Mouse (Mus musculus) ES-Bruce4 (cell line): ENCODE measurements at regions not wholly inside any gene's neighbourhood (a gene's known extent, or its start where the extent isn't known, plus 50 kb on each side); places are given as distances from the start of the nearest gene placed in this dataset.

Experiments
- H3K27ac ChIP-seq: 2 replicates; pipeline ENCODE4 v1.5.1; 2012; ENCODE audit warnings: low read length, inconsistent platforms; ENCODE audit not compliant: insufficient read depth
- H3K27me3 ChIP-seq: 2 replicates; pipeline ENCODE4 v1.6.1; 2012; ENCODE audit warnings: mild to moderate bottlenecking, low read length, inconsistent platforms; ENCODE audit not compliant: control insufficient read depth, poor library complexity, insufficient read depth, severe bottlenecking
- H3K36me3 ChIP-seq: 2 replicates; pipeline ENCODE4 v1.6.1; 2012; ENCODE audit warnings: inconsistent platforms, mild to moderate bottlenecking, low read length, moderate library complexity; ENCODE audit not compliant: control insufficient read depth, poor library complexity, insufficient read depth, severe bottlenecking
- H3K4me1 ChIP-seq: one replicate; pipeline ENCODE4 v1.8.1; 2011; ENCODE audit warnings: low read length; ENCODE audit not compliant: control insufficient read depth, insufficient read depth
- H3K4me3 ChIP-seq: 2 replicates; pipeline ENCODE4 v1.5.1; 2011; ENCODE audit warnings: low read depth, mild to moderate bottlenecking, low read length
- H3K9ac ChIP-seq: 2 replicates; pipeline ENCODE4 v1.6.1; 2012; ENCODE audit warnings: low read depth, mild to moderate bottlenecking, inconsistent platforms; ENCODE audit not compliant: poor library complexity, severe bottlenecking
- H3K9me3 ChIP-seq: replicated peaks from 2 replicates; pipeline ENCODE4 v1.6.1; 2012; ENCODE audit warnings: mild to moderate bottlenecking, low read length, inconsistent platforms; ENCODE audit not compliant: control insufficient read depth, poor library complexity, insufficient read depth, severe bottlenecking
- CTCF ChIP-seq: IDR thresholded peaks from one replicate; pipeline ENCODE4 v1.8.1; 2011; ENCODE audit warnings: low read depth, low read length
- EP300 ChIP-seq: IDR thresholded peaks from 2 replicates; pipeline ENCODE4 v1.6.1; 2011; ENCODE audit warnings: low read depth, low read length; ENCODE audit not compliant: insufficient read depth
- POLR2A ChIP-seq: IDR thresholded peaks from one replicate; pipeline ENCODE4 v1.8.1; 2011; ENCODE audit warnings: low read length; ENCODE audit not compliant: insufficient read depth

GRCm38 (mm10) chr15:61165050-61165449 lies 242.2 kb upstream of the A1bg start:
- no peaks in the 10 kb centered on the region for H3K27me3 ChIP-seq
- TF ChIP-seq EP300 (no peak), CTCF (no peak), POLR2A (no peak)
- H3K36me3 ChIP-seq, result no peaks in the 10 kb centered on the region
- no peak overlapping the region for H3K9ac ChIP-seq
- no peak overlapping the region for H3K27ac ChIP-seq
- H3K4me1 ChIP-seq, result no peaks in the 10 kb centered on the region
- no peak overlapping the region for H3K4me3 ChIP-seq
- H3K9me3 ChIP-seq, result no peaks in the 10 kb centered on the region

DNA sequence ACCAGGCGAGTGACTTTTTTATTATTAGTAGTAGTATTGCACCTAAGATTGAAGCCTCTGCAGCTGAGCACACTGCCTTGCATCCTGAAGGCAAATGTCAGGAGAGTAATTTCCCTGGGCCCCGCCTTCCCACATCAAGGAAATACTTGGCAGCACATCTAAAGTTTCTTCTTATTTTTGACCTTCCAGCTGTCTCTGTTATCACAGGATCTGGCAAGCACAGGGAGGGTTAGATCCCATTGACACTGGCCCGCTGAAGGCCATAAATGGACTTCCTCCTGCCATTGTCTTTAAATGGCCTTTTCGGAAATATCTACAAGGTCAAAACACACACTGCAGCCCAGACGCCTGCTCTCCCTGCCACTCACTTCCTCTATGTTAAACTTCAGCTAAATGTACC lies 238.6 kb upstream of the A1bg start:
- H3K27ac ChIP-seq, result no peak overlapping the region
- H3K36me3 ChIP-seq, result no peaks in the 10 kb centered on the region
- TF ChIP-seq CTCF (no peak), EP300 (no peak), POLR2A (no peak)
- no peak overlapping the region for H3K9ac ChIP-seq
- no peak overlapping the region for H3K4me3 ChIP-seq
- no peaks in the 10 kb centered on the region; the same call in 1 of the 2 replicates for H3K27me3 ChIP-seq
- peaks cover 2% of the 10 kb centered on the region for H3K4me1 ChIP-seq
- no peaks in the 10 kb centered on the region for H3K9me3 ChIP-seq

- no peaks in the 10 kb centered on the region for H3K36me3 ChIP-seq
- no peak overlapping the region for H3K4me3 ChIP-seq
- H3K9ac ChIP-seq, result no peak overlapping the region
- no peaks in the 10 kb centered on the region for H3K9me3 ChIP-seq
- peaks cover 1% of the 10 kb centered on the region for H3K27me3 ChIP-seq
- peaks cover 2% of the 10 kb centered on the region for H3K4me1 ChIP-seq
- TF ChIP-seq POLR2A, result no peak
- TF ChIP-seq CTCF, result no peak
- no peak for TF ChIP-seq EP300
- H3K27ac ChIP-seq, result no peak overlapping the region
These were observed 237.9 kb upstream of the A1bg start for GRCm38 (mm10) chr15:61160666-61161065.

DNA sequence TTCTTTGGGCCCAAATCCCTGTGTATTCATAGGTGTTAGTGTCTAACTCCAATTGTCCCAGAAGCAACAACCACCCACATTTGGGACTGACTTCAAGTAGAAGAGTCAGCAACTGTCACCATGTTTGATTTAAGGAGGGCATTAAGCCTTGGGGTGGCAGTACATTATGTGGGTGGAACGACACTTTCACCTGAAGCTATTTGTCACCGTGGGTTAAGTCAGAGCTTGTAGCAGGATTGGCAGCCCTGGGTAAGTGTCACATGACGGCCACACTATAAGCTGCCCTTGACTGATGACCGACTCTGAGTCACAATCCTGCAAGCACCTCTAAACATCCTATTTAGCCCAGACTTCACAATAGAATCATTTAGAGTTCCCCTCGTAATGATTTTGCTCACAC lies 236.7 kb upstream of the A1bg start:
- Histone ChIP-seq H3K36me3 (no peaks in the 10 kb centered on the region), H3K27me3 (peaks cover 1% of the 10 kb centered on the region), H3K4me1 (peaks cover 2% of the 10 kb centered on the region), H3K9ac (no peak overlapping the region), H3K27ac (no peak overlapping the region), H3K9me3 (no peaks in the 10 kb centered on the region), H3K4me3 (no peak overlapping the region)
- no peak for TF ChIP-seq CTCF
- TF ChIP-seq EP300, result no peak
- no peak for TF ChIP-seq POLR2A

DNA sequence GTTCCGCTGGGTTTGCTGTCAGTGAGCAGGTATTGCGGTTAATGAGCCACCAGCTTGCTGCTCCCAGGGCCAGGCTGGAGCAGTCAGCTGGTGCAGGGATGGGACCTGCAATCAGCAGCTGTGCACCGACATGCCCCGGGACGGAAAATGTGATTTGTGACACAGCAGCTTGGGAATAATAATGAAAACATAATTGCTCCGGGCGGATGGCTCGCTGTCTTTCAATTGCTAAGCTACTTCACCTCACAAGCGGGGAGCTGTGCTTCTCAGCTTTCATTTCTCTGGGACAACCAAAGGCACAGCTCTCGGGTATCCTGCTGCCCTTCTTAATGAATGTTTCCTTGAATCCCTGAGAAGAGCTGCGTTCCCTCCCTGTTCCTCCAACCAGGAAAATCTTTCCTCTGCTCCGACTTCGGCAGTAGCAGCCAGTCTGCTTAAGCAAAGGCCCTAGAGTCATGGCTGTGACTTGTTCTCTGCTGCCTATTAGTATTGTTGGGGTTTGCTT lies 235.3 kb upstream of the A1bg start:
- Histone ChIP-seq H3K9me3 (no peaks in the 10 kb centered on the region), H3K36me3 (no peaks in the 10 kb centered on the region), H3K27me3 (peaks cover 1% of the 10 kb centered on the region), H3K4me3 (peak overlapping the region; percentile 11; the same call in 1 of the 2 replicates), H3K27ac (no peak overlapping the region), H3K9ac (no peak overlapping the region), H3K4me1 (peaks cover 2% of the 10 kb centered on the region)
- TF ChIP-seq CTCF (no peak), EP300 (no peak), POLR2A (no peak)

GRCm38 (mm10) chr15:61157543-61157942 lies 234.7 kb upstream of the A1bg start:
- Histone ChIP-seq H3K27ac (no peak overlapping the region), H3K36me3 (no peaks in the 10 kb centered on the region), H3K9ac (no peak overlapping the region), H3K4me3 (no peak overlapping the region), H3K9me3 (no peaks in the 10 kb centered on the region), H3K4me1 (peaks cover 2% of the 10 kb centered on the region), H3K27me3 (peaks cover 1% of the 10 kb centered on the region)
- TF ChIP-seq EP300 (no peak), CTCF (peak; percentile 91), POLR2A (no peak)
